ENCODE assay signal across 8 mouse cellular contexts in the genomic region with DNA sequence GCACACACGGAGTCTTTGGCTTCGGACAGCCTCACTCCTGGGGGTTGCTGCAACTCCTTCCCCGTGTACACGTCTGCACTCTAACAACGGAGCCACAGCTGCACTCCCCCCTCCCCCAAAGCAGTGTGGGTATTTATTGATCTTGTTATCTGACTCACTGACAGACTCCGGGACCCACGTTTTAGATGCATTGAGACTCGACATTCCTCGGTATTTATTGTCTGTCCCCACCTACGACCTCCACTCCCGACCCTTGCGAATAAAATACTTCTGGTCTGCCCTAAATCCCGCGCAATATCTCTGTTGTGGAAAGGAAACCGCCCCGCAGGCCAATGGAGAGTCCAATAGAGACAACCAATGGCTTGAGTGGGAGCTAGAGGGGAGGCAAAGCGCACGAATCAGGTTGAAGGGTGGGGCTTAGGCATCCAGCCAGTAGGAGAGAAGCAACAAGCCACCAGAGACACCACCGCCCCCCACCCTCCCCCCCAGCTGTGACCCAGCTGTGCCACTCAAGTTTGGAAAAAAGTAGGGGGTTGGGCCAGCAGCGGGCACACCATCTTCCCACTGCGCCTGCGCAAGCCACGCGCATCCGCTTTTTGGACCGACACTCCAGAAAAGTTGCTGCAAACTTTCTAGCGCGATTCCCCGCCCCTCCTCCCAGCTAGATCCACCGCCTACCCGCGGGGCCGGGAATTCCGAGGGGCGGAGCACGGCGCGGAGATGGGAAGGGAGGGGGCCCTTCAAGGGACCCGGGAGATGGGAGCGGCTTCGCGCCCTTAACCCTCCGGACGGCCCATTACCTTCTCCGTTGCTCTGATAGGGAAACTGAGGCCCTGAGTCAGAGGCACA. TPM values are rescaled to one million over a fixed set of nuclear protein-coding genes. Genes with fewer than 3 reads are reported as not detected.
A peak's percentile ranks its signal among the peaks of the same experiment; 100 is the strongest.
DNase-seq lines count a peak whose midpoint lies in the region.

No protein-coding gene starts in this region.

- peak overlapping the region; percentile 79 for H3K4me3 ChIP-seq in hindbrain, embryonic 10.5 days

- peak overlapping the region; percentile 98 for H3K27ac ChIP-seq in hindbrain, embryonic 10.5 days

- DNase-seq in MN1 (ENCODE audit: low spot score): peak; percentile 91
- DNase-seq in cerebellum, adult 9-11 months: peak; percentile 64
- DNase-seq in frontal cortex, adult 2 months (ENCODE audit: extremely low spot score in 1 of 2, low spot score in 1 of 2): peak; percentile 59 to 85
- peak; percentile 99 for DNase-seq in hindbrain, embryonic 10.5 days (ENCODE audit: low spot score)
- peak; percentile 85 to 87 for DNase-seq in layer of hippocampus, postnatal 10 days (ENCODE audit: low spot score in 2 of 2)
- peak; percentile 99 for DNase-seq in lung, postnatal 10 days
- peak; percentile 39 for DNase-seq in retina, adult 2 months (ENCODE audit: low read depth, low spot score)
- peak; percentile 93 for DNase-seq in thymus, postnatal 25 days

- under 1% methylated on average over 45 of the region's 45 CpGs for WGBS in hindbrain, embryonic 10.5 days

- no peaks in the 10 kb centered on the region for H3K9me3 ChIP-seq in hindbrain, embryonic 10.5 days

- H3K27me3 ChIP-seq in hindbrain, embryonic 10.5 days (ENCODE audit: insufficient read depth, poor library complexity, severe bottlenecking): peaks cover 25% of the 10 kb centered on the region

- H3K4me1 ChIP-seq in hindbrain, embryonic 10.5 days (replicated peaks): peaks cover 68% of the 10 kb centered on the region

- peaks cover 54% of the 10 kb centered on the region for H3K36me3 ChIP-seq in hindbrain, embryonic 10.5 days

RNA-seq across cellular contexts. Expression of a gene that starts 0.6 kb away (rescaled TPM):
- polyA plus RNA-seq in frontal cortex, adult 2 months (2012; rRNA removed): 5.4 and 5.7 TPM in 2 replicates
- polyA plus RNA-seq in hindbrain, embryonic 10.5 days (2016; fragmentation: Nextera tagmentation; extraction: Ambion mirVana): 7.4 and 8.4 TPM in 2 replicates
- 1 to 10 TPM; 2.0 to 2.2 TPM for total RNA-seq in layer of hippocampus, postnatal 10 days (2021)

RNA-seq across cellular contexts. Expression of a gene that starts 10.1 kb away (rescaled TPM):
- polyA plus RNA-seq in frontal cortex, adult 2 months (2012; rRNA removed): 50.3 and 59.6 TPM in 2 replicates
- 9.9 and 10.2 TPM in 2 replicates for polyA plus RNA-seq in hindbrain, embryonic 10.5 days (2016; fragmentation: Nextera tagmentation; extraction: Ambion mirVana)
- 10 to 100 TPM; 33.3 to 37.2 TPM for total RNA-seq in layer of hippocampus, postnatal 10 days (2021)

RNA-seq across cellular contexts. Expression of a gene that starts 17.7 kb away (rescaled TPM):
- polyA plus RNA-seq in frontal cortex, adult 2 months (2012; rRNA removed): 174 and 178 TPM in 2 replicates
- polyA plus RNA-seq in hindbrain, embryonic 10.5 days (2016; fragmentation: Nextera tagmentation; extraction: Ambion mirVana): 16.6 and 20.7 TPM in 2 replicates
- total RNA-seq in layer of hippocampus, postnatal 10 days (2021): 100 to 1,000 TPM; 141 to 148 TPM

RNA-seq across cellular contexts. Expression of a gene that starts 24.4 kb away (rescaled TPM):
- 1.1 and 1.4 TPM in 2 replicates for polyA plus RNA-seq in frontal cortex, adult 2 months (2012; rRNA removed)
- 1.2 and 1.5 TPM in 2 replicates for polyA plus RNA-seq in hindbrain, embryonic 10.5 days (2016; fragmentation: Nextera tagmentation; extraction: Ambion mirVana)
- total RNA-seq in layer of hippocampus, postnatal 10 days (2021): 1 to 10 TPM; 1.1 to 1.7 TPM

RNA-seq across cellular contexts. Expression of a gene that starts 25.9 kb away (rescaled TPM):
- 8.4 and 9.0 TPM in 2 replicates for polyA plus RNA-seq in frontal cortex, adult 2 months (2012; rRNA removed)
- 17.1 and 19.4 TPM in 2 replicates for polyA plus RNA-seq in hindbrain, embryonic 10.5 days (2016; fragmentation: Nextera tagmentation; extraction: Ambion mirVana)
- 10 to 100 TPM; 11.5 to 13.9 TPM for total RNA-seq in layer of hippocampus, postnatal 10 days (2021)

Comparison
In these comparisons a context has a peak if more than half of its experiments do, and no peak if none do; other contexts are left out.
1. Peak in every context shown above with its lines: DNase-seq, H3K4me3 ChIP-seq and H3K27ac ChIP-seq.
2. DNase-seq: peak in every context shown above with its lines; median percentile 99 in hindbrain, embryonic 10.5 days; 99 in lung, postnatal 10 days; 93 in thymus, postnatal 25 days; 91 in MN1; 86 in layer of hippocampus, postnatal 10 days; 72 in frontal cortex, adult 2 months; 64 in cerebellum, adult 9-11 months; 39 in retina, adult 2 months.